Mouse (Mus musculus): Measurements from ENCODE around the gene Prdm4. TPM values are rescaled to one million over a fixed set of nuclear protein-coding genes. Genes with fewer than 3 reads are reported as not detected.

Gene Prdm4
- polyA plus RNA-seq, 1 experiment from 2014 or later = 7.3 TPM

DNA sequence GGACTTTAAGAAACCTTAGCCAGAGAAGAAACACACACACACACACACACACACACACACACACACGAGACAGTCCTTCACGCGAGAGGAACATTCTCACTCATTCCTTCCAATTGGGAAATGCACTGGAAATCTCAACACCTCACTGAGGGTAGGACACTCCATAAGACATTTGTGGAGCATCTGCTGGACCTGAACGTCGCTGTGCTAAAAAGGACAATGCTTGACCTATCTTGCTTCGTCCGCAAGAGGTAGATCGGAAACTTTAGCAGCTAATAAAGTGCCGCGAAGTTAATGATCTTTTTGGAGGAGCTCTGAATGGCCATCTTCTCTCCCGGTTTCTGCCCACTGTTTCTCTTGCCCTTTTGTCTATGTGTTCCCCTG lies 12.3 kb upstream of the Prdm4 start:
- Histone ChIP-seq H3K4me2 (replicated peaks; ENCODE audit: low read depth) (peak overlapping the region; percentile 95), H3K9ac (ENCODE audit: low read depth, low read length) (no peak overlapping the region), H3K4me1 (replicated peaks; ENCODE audit: control insufficient read depth, insufficient read depth, low read length) (0 out of 2 replicates have a peak, but pooled peaks cover 3% of the 10 kb centered on the region), H3K27me3 (replicated peaks; ENCODE audit: control insufficient read depth, insufficient read depth, low read length) (peaks cover 12% of the 10 kb centered on the region), H3K9me3 (ENCODE audit: control insufficient read depth) (no peaks in the 10 kb centered on the region), H3K27ac (ENCODE audit: low read depth, low read length) (no peak overlapping the region), H3K4me3 (ENCODE audit: low read depth, low read length) (no peak overlapping the region), H3K36me3 (ENCODE audit: control insufficient read depth, insufficient read depth) (no peaks in the 10 kb centered on the region)
- TF ChIP-seq CTCF (IDR thresholded peaks at IDR 0.05; ENCODE audit: low read depth) = no peak
- WGBS = 50% methylated on average over 11 of the region's 11 CpGs
- no peak for ATAC-seq

DNA sequence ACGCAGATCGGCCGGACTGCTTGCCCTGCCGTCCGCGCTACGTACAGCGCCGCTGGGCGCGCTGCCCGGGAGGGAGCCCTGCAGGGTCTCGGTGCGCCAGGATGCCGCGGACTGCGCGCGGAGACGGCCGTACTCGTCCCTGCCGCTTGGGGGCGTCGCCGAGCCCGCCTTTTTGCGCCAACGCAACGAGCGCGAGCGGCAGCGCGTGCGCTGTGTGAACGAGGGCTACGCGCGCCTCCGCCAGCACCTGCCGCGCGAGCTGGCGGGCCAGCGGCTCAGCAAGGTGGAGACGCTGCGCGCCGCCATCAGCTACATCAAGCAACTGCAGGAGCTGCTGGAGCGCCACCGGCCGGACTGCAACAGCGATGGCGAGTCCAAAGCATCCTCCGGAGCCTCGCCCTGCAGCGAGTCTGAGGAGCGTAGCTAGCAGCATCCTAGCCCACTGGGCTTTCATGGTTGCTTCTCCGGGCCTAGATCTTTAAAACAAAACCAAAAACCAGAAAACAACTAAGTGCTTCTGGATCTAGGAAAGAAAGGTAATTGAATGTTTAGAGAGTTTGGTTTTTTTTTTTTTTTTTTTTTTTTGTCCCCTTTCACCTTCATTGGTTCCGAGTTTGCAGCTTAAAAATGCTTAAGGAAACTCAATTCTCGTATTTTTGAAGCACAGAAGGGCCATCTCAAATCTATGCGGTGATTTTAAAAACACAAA lies 11.7 kb upstream of the Prdm4 start:
- 0 out of 2 replicates have a peak overlapping the region, but pooled peaks have one; percentile 31 for H3K9ac ChIP-seq (ENCODE audit: low read depth, low read length)
- 0 out of 2 replicates have a peak, but pooled peaks cover 3% of the 10 kb centered on the region for H3K4me1 ChIP-seq (replicated peaks; ENCODE audit: control insufficient read depth, insufficient read depth, low read length)
- H3K27me3 ChIP-seq (replicated peaks; ENCODE audit: control insufficient read depth, insufficient read depth, low read length) = peaks cover 12% of the 10 kb centered on the region
- 1% methylated on average over 63 of the region's 63 CpGs for WGBS
- H3K4me2 ChIP-seq (replicated peaks; ENCODE audit: low read depth) = peak overlapping the region; percentile 95
- H3K27ac ChIP-seq (ENCODE audit: low read depth, low read length) = no peak overlapping the region
- H3K9me3 ChIP-seq (ENCODE audit: control insufficient read depth) = no peaks in the 10 kb centered on the region
- peak overlapping the region; percentile 56 for H3K4me3 ChIP-seq (ENCODE audit: low read depth, low read length)
- ATAC-seq = peak; percentile 89
- no peaks in the 10 kb centered on the region for H3K36me3 ChIP-seq (ENCODE audit: control insufficient read depth, insufficient read depth)
- peak; percentile 76 for TF ChIP-seq CTCF (IDR thresholded peaks at IDR 0.05; ENCODE audit: low read depth)

- Histone ChIP-seq H3K27ac (ENCODE audit: low read depth, low read length) (no peak within 1 kb of the TSS), H3K4me2 (replicated peaks; ENCODE audit: low read depth) (peak within 1 kb of the TSS; percentile 95), H3K4me1 (replicated peaks; ENCODE audit: control insufficient read depth, insufficient read depth, low read length) (0 out of 2 replicates have a peak, but pooled peaks cover 3% of the 10 kb centered on the region), H3K27me3 (replicated peaks; ENCODE audit: control insufficient read depth, insufficient read depth, low read length) (peaks cover 12% of the 10 kb centered on the region), H3K9ac (ENCODE audit: low read depth, low read length) (no peak within 1 kb of the TSS), H3K9me3 (ENCODE audit: control insufficient read depth) (no peaks in the 10 kb centered on the region), H3K36me3 (ENCODE audit: control insufficient read depth, insufficient read depth) (no peaks in the 10 kb centered on the region), H3K4me3 (ENCODE audit: low read depth, low read length) (peak within 1 kb of the TSS; percentile 56)
- TF ChIP-seq CTCF (IDR thresholded peaks at IDR 0.05; ENCODE audit: low read depth) = peak; percentile 26; the same call in 1 of the 2 replicates
- 1% methylated on average over 23 of the region's 23 CpGs for WGBS
- ATAC-seq = no peak
Measured at GRCm38 (mm10) chr10:85927676-85928445, 10.9 kb upstream of the Prdm4 start, which contains the start of gene Ascl4. Ascl4 (plus strand) TSS chr10:85927681.

DNA sequence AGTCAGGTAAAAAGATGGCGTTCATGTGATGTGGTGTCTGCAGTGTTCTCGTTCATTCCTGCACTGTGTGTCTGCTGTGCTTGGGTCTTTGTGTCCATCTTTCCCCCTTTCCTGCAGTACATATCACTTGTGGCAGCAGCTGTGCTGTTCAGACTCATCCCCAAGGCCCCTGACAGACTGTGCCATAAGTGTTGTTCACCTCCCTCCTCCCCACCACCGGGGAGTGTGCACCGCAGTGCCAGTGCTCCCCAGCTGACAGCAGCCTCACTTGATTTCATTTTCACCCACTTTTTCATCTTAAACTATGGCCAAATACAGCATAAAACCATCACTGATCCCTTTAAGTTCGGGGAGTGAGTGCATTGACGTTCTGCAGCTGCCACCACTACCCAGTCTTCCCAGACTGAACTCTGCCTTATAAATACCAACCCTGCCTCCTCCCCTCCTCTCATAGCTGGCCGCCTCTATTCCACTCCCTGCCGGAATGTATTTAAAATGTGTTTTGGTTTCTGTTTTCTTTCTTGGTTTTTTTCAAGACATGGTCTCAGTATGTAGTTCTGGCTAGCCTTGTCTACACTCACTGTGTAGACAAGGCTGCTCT lies 37.0 kb downstream of the Prdm4 start:
- no peaks in the 10 kb centered on the region for H3K4me1 ChIP-seq (replicated peaks; ENCODE audit: control insufficient read depth, insufficient read depth, low read length)
- no peak overlapping the region for H3K9ac ChIP-seq (ENCODE audit: low read depth, low read length)
- H3K4me2 ChIP-seq (replicated peaks; ENCODE audit: low read depth) = no peak overlapping the region
- TF ChIP-seq CTCF (IDR thresholded peaks at IDR 0.05; ENCODE audit: low read depth) = no peak
- no peak overlapping the region for H3K4me3 ChIP-seq (ENCODE audit: low read depth, low read length)
- no peak overlapping the region for H3K27ac ChIP-seq (ENCODE audit: low read depth, low read length)
- no peak for ATAC-seq
- peaks cover 76% of the 10 kb centered on the region for H3K36me3 ChIP-seq (ENCODE audit: control insufficient read depth, insufficient read depth)
- 92% methylated on average over 8 of the region's 8 CpGs for WGBS
- no peaks in the 10 kb centered on the region for H3K27me3 ChIP-seq (replicated peaks; ENCODE audit: control insufficient read depth, insufficient read depth, low read length)
- no peaks in the 10 kb centered on the region for H3K9me3 ChIP-seq (ENCODE audit: control insufficient read depth)

DNA sequence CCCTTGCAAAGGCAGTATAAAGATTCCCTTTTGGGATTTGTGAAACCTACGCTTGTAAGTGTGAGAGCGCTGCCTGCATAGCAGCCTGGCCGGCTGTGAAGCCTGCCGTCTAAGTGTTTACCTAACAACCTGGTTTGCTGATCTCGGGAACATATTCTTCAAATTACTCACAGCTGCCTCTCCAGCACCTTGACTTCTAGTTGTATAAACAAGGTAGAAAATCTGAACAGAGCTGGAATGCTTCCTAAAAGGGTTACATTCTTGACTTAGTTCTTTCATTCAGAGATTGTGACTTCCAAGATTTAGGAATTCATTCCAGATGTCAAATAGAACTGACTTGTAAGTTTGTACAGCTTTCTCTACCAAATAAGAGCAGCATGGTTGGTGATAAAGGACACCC lies 41.1 kb downstream of the Prdm4 start:
- Histone ChIP-seq H3K4me3 (ENCODE audit: low read depth, low read length) (no peak overlapping the region), H3K9me3 (ENCODE audit: control insufficient read depth) (no peaks in the 10 kb centered on the region), H3K4me2 (replicated peaks; ENCODE audit: low read depth) (no peak overlapping the region), H3K4me1 (replicated peaks; ENCODE audit: control insufficient read depth, insufficient read depth, low read length) (no peaks in the 10 kb centered on the region), H3K9ac (ENCODE audit: low read depth, low read length) (no peak overlapping the region), H3K27ac (ENCODE audit: low read depth, low read length) (no peak overlapping the region), H3K36me3 (ENCODE audit: control insufficient read depth, insufficient read depth) (peaks cover 56% of the 10 kb centered on the region), H3K27me3 (replicated peaks; ENCODE audit: control insufficient read depth, insufficient read depth, low read length) (no peaks in the 10 kb centered on the region)
- no peak for ATAC-seq
- no peak for TF ChIP-seq CTCF (IDR thresholded peaks at IDR 0.05; ENCODE audit: low read depth)
- WGBS = 87% methylated on average over 5 of the region's 5 CpGs

Measured in intestine, postnatal 0 days (tissue).